Mouse (Mus musculus): ENCODE data around the gene Rpl36-ps4. TPM values are rescaled to one million over a fixed set of nuclear protein-coding genes. Genes with fewer than 3 reads are reported as not detected.

Rpl36-ps4 gene
- total RNA-seq (2015) (not detected in 2 replicates), total RNA-seq (2017) (not detected in 2 replicates)

GRCm38 (mm10) chr17:87920677-87921076 is at the start of gene Rpl36-ps4:
Gene Rpl36-ps4, plus strand, starts transcription at chr17:87920977.
- ATAC-seq (replicated peaks; ENCODE audit: poor library complexity) = no peak

GRCm38 (mm10) chr17:87871461-87872126 is 49.2 kb upstream of the Rpl36-ps4 start:
- no peak for ATAC-seq (replicated peaks; ENCODE audit: poor library complexity)

GRCm38 (mm10) chr17:87872286-87872685 is 48.5 kb upstream of the Rpl36-ps4 start:
- no peak for ATAC-seq (replicated peaks; ENCODE audit: poor library complexity)

GRCm38 (mm10) chr17:87873456-87873855 is 47.3 kb upstream of the Rpl36-ps4 start:
- no peak for ATAC-seq (replicated peaks; ENCODE audit: poor library complexity)

GRCm38 (mm10) chr17:87873943-87874342 is 46.8 kb upstream of the Rpl36-ps4 start:
- no peak for ATAC-seq (replicated peaks; ENCODE audit: poor library complexity)

- ATAC-seq (replicated peaks; ENCODE audit: poor library complexity) = no peak
Measured at GRCm38 (mm10) chr17:87875346-87875920, 45.3 kb upstream of the Rpl36-ps4 start.

- peak; percentile 61 for ATAC-seq (replicated peaks; ENCODE audit: poor library complexity)
Measured at GRCm38 (mm10) chr17:87876295-87877000, 44.3 kb upstream of the Rpl36-ps4 start.

GRCm38 (mm10) chr17:87877207-87878073 is 43.3 kb upstream of the Rpl36-ps4 start:
- peak; percentile 47 for ATAC-seq (replicated peaks; ENCODE audit: poor library complexity)

GRCm38 (mm10) chr17:87878556-87879483 is 42.0 kb upstream of the Rpl36-ps4 start:
- no peak for ATAC-seq (replicated peaks; ENCODE audit: poor library complexity)

GRCm38 (mm10) chr17:87879484-87880225 is 41.1 kb upstream of the Rpl36-ps4 start:
- ATAC-seq (replicated peaks; ENCODE audit: poor library complexity) = no peak

GRCm38 (mm10) chr17:87882594-87882993 is 38.2 kb upstream of the Rpl36-ps4 start:
- peak; percentile 98 for ATAC-seq (replicated peaks; ENCODE audit: poor library complexity)

GRCm38 (mm10) chr17:87897175-87897574 is 23.6 kb upstream of the Rpl36-ps4 start:
- ATAC-seq (replicated peaks; ENCODE audit: poor library complexity) = no peak

- no peak for ATAC-seq (replicated peaks; ENCODE audit: poor library complexity)
Measured at GRCm38 (mm10) chr17:87900677-87901076, 20.1 kb upstream of the Rpl36-ps4 start.

GRCm38 (mm10) chr17:87901163-87901562 is 19.6 kb upstream of the Rpl36-ps4 start:
- ATAC-seq (replicated peaks; ENCODE audit: poor library complexity) = no peak

GRCm38 (mm10) chr17:87903213-87903612 is 17.6 kb upstream of the Rpl36-ps4 start:
- ATAC-seq (replicated peaks; ENCODE audit: poor library complexity) = no peak

- no peak for ATAC-seq (replicated peaks; ENCODE audit: poor library complexity)
Measured at GRCm38 (mm10) chr17:87903725-87904124, 17.1 kb upstream of the Rpl36-ps4 start.

GRCm38 (mm10) chr17:87915386-87915785 is 5.4 kb upstream of the Rpl36-ps4 start:
- no peak for ATAC-seq (replicated peaks; ENCODE audit: poor library complexity)

- ATAC-seq (replicated peaks; ENCODE audit: poor library complexity) = no peak
Measured at GRCm38 (mm10) chr17:87918121-87918520, 2.7 kb upstream of the Rpl36-ps4 start.

GRCm38 (mm10) chr17:87934326-87934725 is 13.5 kb downstream of the Rpl36-ps4 start:
- no peak for ATAC-seq (replicated peaks; ENCODE audit: poor library complexity)
